Mouse (Mus musculus): ENCODE results near the gene Hinfp.

The Hinfp gene

GRCm38 (mm10) chr9:44259014-44259413 lies 46.5 kb downstream of the Hinfp start:
- DNase-seq (ENCODE audit: low read depth, low spot score): no peak

GRCm38 (mm10) chr9:44256213-44256612 lies 49.3 kb downstream of the Hinfp start:
- no peak for DNase-seq (ENCODE audit: low read depth, low spot score)

- no peak for DNase-seq (ENCODE audit: low read depth, low spot score)
Observed at GRCm38 (mm10) chr9:44255136-44255521, 50.3 kb downstream of the Hinfp start.

GRCm38 (mm10) chr9:44254508-44255135 lies 50.8 kb downstream of the Hinfp start:
- peak; percentile 63 for DNase-seq (ENCODE audit: low read depth, low spot score)

- DNase-seq (ENCODE audit: low read depth, low spot score): no peak
Observed at GRCm38 (mm10) chr9:44253441-44253840, 52.0 kb downstream of the Hinfp start.

GRCm38 (mm10) chr9:44251314-44251713 lies 54.2 kb downstream of the Hinfp start, which contains the start of gene Pdzd3:
TSS of gene Pdzd3 (minus strand) at chr9:44251471.
- DNase-seq (ENCODE audit: low read depth, low spot score): no peak

- peak; percentile 67 for DNase-seq (ENCODE audit: low read depth, low spot score)
Observed at GRCm38 (mm10) chr9:44250445-44250844, 55.0 kb downstream of the Hinfp start.

- DNase-seq (ENCODE audit: low read depth, low spot score): peak; percentile 84
Observed at GRCm38 (mm10) chr9:44249181-44250146, 56.0 kb downstream of the Hinfp start.

- DNase-seq (ENCODE audit: low read depth, low spot score): no peak
Observed at GRCm38 (mm10) chr9:44247907-44248306, 57.6 kb downstream of the Hinfp start.

- DNase-seq (ENCODE audit: low read depth, low spot score): no peak
Observed at GRCm38 (mm10) chr9:44243621-44244020, 61.9 kb downstream of the Hinfp start.

Measured in brain, adult 2 months (tissue).